Mouse (Mus musculus) CH12.LX (cell line): ENCODE data around the gene Pccb.

ENCODE experiments used
- CTCF ChIP-seq, 2 experiments: IDR thresholded peaks in 1 of 2; conservative IDR thresholded peaks in 1 of 2; 2 replicates each; pipeline ENCODE4 v1.5.1; 2011 to 2012; ENCODE audit warnings: low read depth in 2 of 2, low read length in 2 of 2, improper control_type of control experiment in 1 of 2, inconsistent platforms in 1 of 2, mild to moderate bottlenecking in 1 of 2, moderate library complexity in 1 of 2
- E2F4 ChIP-seq: IDR thresholded peaks from 2 replicates; pipeline ENCODE4 v1.6.1; 2011; ENCODE audit warnings: low read depth, low read length, improper control_type of control experiment; ENCODE audit not compliant: insufficient replicate concordance
- MAFK ChIP-seq: IDR thresholded peaks from 2 replicates; pipeline ENCODE4 v1.6.1; 2011; ENCODE audit warnings: low read length, improper control_type of control experiment; ENCODE audit not compliant: insufficient replicate concordance
- MAX ChIP-seq: IDR thresholded peaks from 2 replicates; pipeline ENCODE4 v1.6.1; 2011; ENCODE audit warnings: low read length, improper control_type of control experiment
- NELFE ChIP-seq: IDR thresholded peaks from 2 replicates; pipeline ENCODE4 v1.6.1; 2011; ENCODE audit warnings: low read depth, low read length, improper control_type of control experiment
- POLR2A ChIP-seq: IDR thresholded peaks from 2 replicates; pipeline ENCODE4 v1.6.1; 2011; ENCODE audit warnings: low read depth, mild to moderate bottlenecking, improper control_type of control experiment, low read length
- RCOR1 ChIP-seq: conservative IDR thresholded peaks from 2 replicates; pipeline ENCODE4 v1.6.1; 2012; ENCODE audit warnings: low read depth, mild to moderate bottlenecking, inconsistent platforms, low read length, improper control_type of control experiment
- SIN3A ChIP-seq: IDR thresholded peaks from 2 replicates; pipeline ENCODE4 v1.6.1; 2012; ENCODE audit warnings: low read length, improper control_type of control experiment, inconsistent platforms
- TCF12 ChIP-seq: IDR thresholded peaks from 2 replicates; pipeline ENCODE4 v1.6.1; 2014; ENCODE audit warnings: low read depth, mild to moderate bottlenecking, inconsistent platforms, low read length, improper control_type of control experiment
- USF1 ChIP-seq: IDR thresholded peaks from 2 replicates; pipeline ENCODE4 v1.6.1; 2014; ENCODE audit warnings: low read depth, mild to moderate bottlenecking, inconsistent platforms, low read length, improper control_type of control experiment
- ZC3H11A ChIP-seq: IDR thresholded peaks from 2 replicates; pipeline ENCODE4 v1.6.1; 2012; ENCODE audit warnings: low read depth, mild to moderate bottlenecking, inconsistent platforms, low read length, improper control_type of control experiment
- ZMIZ1 ChIP-seq: IDR thresholded peaks from 2 replicates; pipeline ENCODE4 v1.6.1; 2012; ENCODE audit warnings: low read depth, mild to moderate bottlenecking, inconsistent platforms, low read length, improper control_type of control experiment
- ZNF384 ChIP-seq: IDR thresholded peaks from 2 replicates; pipeline ENCODE4 v1.6.1; 2012; ENCODE audit warnings: low read depth, low read length, improper control_type of control experiment, inconsistent platforms

- TF ChIP-seq ZMIZ1 (no peak), CTCF (conservative IDR thresholded peaks at IDR 0.05 in 1 of 2, IDR thresholded peaks at IDR 0.05 in 1 of 2; ENCODE audit: low read depth in 2 of 2, low read length in 2 of 2) (no peak), USF1 (no peak), ZNF384 (no peak), POLR2A (no peak), TCF12 (no peak), NELFE (no peak), MAFK (no peak), ZC3H11A (no peak), MAX (no peak), SIN3A (no peak), E2F4 (no peak), RCOR1 (no peak)
These were observed 89.9 kb downstream of the Pccb start for GRCm38 (mm10) chr9:100944677-100945365.
